Mouse (Mus musculus): Measurements from ENCODE around the gene Dmgdh. TPM values are rescaled to one million over a fixed set of nuclear protein-coding genes. Genes with fewer than 3 reads are reported as not detected.

The Dmgdh gene
- polyA plus RNA-seq, 1 experiment from 2014 or later: 0.14 TPM

DNA sequence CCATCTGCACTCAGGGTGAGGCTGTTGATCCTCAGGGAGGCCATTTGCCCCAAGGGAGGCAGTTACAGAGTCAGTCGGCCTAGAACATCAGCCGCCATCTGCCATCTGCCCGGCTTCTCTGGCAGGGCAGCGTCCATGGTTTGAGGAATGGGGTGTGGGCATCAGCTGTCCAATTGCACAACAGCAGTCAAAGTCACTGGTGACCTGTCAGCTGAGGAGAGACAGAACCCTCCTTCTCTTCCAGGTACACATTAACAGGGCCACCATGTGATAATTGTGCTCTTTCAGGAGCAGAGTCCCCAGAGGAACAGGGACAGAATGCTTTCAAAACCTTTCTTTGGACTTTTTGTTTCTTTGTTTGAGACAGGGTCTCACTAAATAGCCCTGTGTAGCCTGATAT is 1.9 kb upstream of the Dmgdh start:
- Histone ChIP-seq H3K4me3 (no peak overlapping the region), H3K27ac (replicated peaks) (no peak overlapping the region), H3K9me3 (no peaks in the 10 kb centered on the region), H3K9ac (replicated peaks) (no peak overlapping the region), H3K27me3 (peaks cover 10% of the 10 kb centered on the region), H3K4me1 (no peaks in the 10 kb centered on the region), H3K4me2 (replicated peaks) (no peak overlapping the region), H3K36me3 (no peaks in the 10 kb centered on the region)
- no peak for ATAC-seq (replicated peaks)
- 96% methylated on average over 4 of the region's 4 CpGs for WGBS

DNA sequence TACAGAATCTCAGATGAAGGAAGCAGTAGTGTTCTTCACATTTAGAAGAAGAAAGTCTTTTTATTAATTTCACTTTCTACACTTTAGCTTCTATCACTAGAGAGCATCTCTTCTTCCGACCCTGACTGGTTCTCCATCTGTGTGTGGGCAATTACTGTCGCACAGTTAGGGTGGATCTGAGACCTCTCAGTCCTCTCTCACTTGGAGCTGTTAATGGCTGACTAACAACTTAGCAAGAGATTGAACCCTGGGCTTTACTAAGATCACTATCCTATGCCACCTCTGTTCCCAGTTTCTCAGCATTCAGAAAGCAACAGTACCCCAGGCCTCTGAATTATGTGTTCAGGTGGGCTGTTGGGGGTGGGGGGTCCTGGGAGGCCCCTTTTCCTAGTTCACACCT is 937 bp upstream of the Dmgdh start:
- H3K27ac ChIP-seq (replicated peaks): no peak overlapping the region
- WGBS: 84% methylated on average over 2 of the region's 2 CpGs
- H3K4me3 ChIP-seq: no peak overlapping the region
- H3K9me3 ChIP-seq: no peaks in the 10 kb centered on the region
- H3K4me1 ChIP-seq: no peaks in the 10 kb centered on the region
- no peak for ATAC-seq (replicated peaks)
- H3K36me3 ChIP-seq: no peaks in the 10 kb centered on the region
- H3K9ac ChIP-seq (replicated peaks): no peak overlapping the region
- no peak overlapping the region for H3K4me2 ChIP-seq (replicated peaks)
- H3K27me3 ChIP-seq: peaks cover 10% of the 10 kb centered on the region

DNA sequence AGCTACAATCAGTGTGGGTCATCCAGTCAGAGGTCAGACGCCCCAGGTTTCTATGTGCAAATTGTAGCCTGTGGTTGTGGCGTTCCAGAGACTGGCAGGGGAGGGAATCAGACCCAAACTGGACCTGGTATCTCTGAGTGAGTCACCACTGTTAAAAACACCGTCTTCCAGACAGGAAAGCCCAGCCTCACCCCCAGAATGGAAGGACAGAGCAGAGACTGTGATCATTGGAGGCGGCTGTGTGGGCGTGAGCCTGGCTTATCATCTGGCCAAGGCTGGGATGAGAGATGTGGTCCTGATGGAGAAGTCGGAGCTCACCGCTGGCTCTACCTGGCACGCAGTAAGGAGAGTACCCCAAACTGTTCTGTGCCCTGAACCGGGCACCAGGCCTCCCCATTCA is 2.6 kb downstream of the Dmgdh start:
- peaks cover 10% of the 10 kb centered on the region for H3K27me3 ChIP-seq
- 76% methylated on average over 9 of the region's 9 CpGs for whole genome bisulfite sequencing
- H3K9ac ChIP-seq (replicated peaks): no peak overlapping the region
- H3K27ac ChIP-seq (replicated peaks): no peak overlapping the region
- H3K4me2 ChIP-seq (replicated peaks): no peak overlapping the region
- no peak overlapping the region for H3K4me3 ChIP-seq
- H3K4me1 ChIP-seq: no peaks in the 10 kb centered on the region
- ATAC-seq (replicated peaks): no peak
- no peaks in the 10 kb centered on the region for H3K9me3 ChIP-seq
- no peaks in the 10 kb centered on the region for H3K36me3 ChIP-seq

DNA sequence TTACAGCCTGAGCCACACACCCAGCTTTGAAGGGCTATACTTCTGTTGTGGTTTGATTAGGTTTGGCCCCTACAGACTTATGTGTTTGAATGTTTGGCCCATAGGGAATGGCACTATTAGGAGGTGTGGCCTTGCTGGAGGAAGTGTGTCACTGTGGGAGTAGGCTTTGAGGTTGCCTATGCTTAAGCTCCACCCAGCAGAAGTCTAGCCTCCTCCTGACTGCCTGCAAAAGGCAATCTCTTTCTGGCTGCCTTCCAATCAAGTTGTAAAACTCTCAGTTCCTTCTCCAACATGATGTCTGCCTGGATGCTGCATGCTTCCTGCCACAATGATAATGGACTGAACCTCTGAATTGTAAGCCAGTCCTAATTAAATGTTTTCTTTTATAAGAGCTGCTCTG is 9.1 kb downstream of the Dmgdh start:
- no peaks in the 10 kb centered on the region for H3K36me3 ChIP-seq
- no peaks in the 10 kb centered on the region for H3K9me3 ChIP-seq
- no peaks in the 10 kb centered on the region for H3K4me1 ChIP-seq
- no peaks in the 10 kb centered on the region for H3K27me3 ChIP-seq
- no peak overlapping the region for H3K4me2 ChIP-seq (replicated peaks)
- H3K27ac ChIP-seq (replicated peaks): no peak overlapping the region
- ATAC-seq (replicated peaks): no peak
- H3K9ac ChIP-seq (replicated peaks): no peak overlapping the region
- H3K4me3 ChIP-seq: no peak overlapping the region

DNA sequence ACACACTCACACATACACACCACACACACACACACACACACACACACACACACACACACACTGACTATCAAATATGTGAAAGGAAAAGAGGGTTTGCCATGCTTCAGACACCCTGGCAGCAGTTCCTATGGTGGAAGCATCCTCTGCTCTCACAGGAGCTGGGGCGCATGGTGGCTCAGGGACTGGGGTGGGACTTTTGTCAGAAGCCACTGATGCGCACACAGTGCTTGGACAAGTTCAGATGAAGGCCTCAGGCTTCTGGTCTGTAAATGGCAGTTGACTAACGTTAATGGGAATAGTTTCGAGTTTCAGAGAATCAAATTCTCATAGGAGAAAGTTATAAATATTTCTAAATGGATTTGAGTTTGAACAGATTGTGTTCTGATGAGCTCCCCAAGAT is 11.0 kb downstream of the Dmgdh start:
- H3K36me3 ChIP-seq: no peaks in the 10 kb centered on the region
- ATAC-seq (replicated peaks): no peak
- H3K4me2 ChIP-seq (replicated peaks): no peak overlapping the region
- H3K4me1 ChIP-seq: no peaks in the 10 kb centered on the region
- H3K9ac ChIP-seq (replicated peaks): no peak overlapping the region
- H3K9me3 ChIP-seq: no peaks in the 10 kb centered on the region
- 68% methylated on average over 4 of the region's 4 CpGs for WGBS
- no peak overlapping the region for H3K27ac ChIP-seq (replicated peaks)
- no peaks in the 10 kb centered on the region for H3K27me3 ChIP-seq
- no peak overlapping the region for H3K4me3 ChIP-seq

DNA sequence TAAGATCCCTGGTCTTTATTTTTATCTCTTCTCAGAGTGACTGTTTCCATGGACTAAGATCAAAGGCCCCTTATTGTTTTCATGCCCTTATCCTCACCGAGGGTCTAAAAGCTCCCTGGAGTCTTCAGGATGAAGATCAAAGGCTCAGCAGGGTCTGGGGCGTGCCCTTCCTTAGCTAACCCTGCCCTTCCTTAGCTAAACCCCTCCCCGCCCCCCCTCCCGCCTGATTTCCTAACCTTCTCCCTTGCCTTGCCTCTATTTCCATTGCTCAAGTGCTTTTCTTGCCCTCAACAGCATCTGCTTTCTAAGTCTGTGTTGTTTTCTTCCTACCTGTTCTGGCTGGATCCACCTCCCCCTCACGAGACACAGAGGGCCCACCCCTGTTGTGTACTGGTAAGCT is 13.1 kb downstream of the Dmgdh start:
- H3K9ac ChIP-seq (replicated peaks): no peak overlapping the region
- no peak overlapping the region for H3K4me2 ChIP-seq (replicated peaks)
- H3K9me3 ChIP-seq: no peaks in the 10 kb centered on the region
- no peaks in the 10 kb centered on the region for H3K4me1 ChIP-seq
- no peaks in the 10 kb centered on the region for H3K27me3 ChIP-seq
- no peak for ATAC-seq (replicated peaks)
- H3K36me3 ChIP-seq: no peaks in the 10 kb centered on the region
- 10% methylated on average over 5 of the region's 5 CpGs for WGBS
- no peak overlapping the region for H3K27ac ChIP-seq (replicated peaks)
- no peak overlapping the region for H3K4me3 ChIP-seq

DNA sequence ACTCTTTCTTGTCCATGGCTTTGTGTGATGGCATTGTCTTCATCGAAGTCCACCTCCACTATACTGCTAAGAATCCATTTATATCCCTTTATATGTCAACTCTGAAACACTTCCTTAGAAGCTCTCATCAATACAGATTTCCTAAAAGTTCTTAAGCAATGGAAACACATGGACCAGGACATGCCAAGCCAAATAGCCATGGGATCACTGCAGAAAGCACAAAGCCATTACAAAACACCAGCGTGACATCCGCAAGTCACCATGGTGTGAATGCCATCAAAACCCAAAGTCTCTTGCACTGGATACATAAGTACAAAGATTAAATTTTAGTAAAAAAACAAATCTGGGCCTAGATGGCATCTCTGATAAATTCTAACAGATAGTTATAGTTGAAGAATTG is 15.3 kb downstream of the Dmgdh start:
- Histone ChIP-seq H3K27me3 (no peaks in the 10 kb centered on the region), H3K27ac (replicated peaks) (no peak overlapping the region), H3K4me1 (no peaks in the 10 kb centered on the region), H3K4me2 (replicated peaks) (no peak overlapping the region), H3K9me3 (no peaks in the 10 kb centered on the region), H3K36me3 (no peaks in the 10 kb centered on the region), H3K4me3 (no peak overlapping the region), H3K9ac (replicated peaks) (no peak overlapping the region)
- WGBS: 93% methylated on average over 3 of the region's 3 CpGs
- ATAC-seq (replicated peaks): no peak

DNA sequence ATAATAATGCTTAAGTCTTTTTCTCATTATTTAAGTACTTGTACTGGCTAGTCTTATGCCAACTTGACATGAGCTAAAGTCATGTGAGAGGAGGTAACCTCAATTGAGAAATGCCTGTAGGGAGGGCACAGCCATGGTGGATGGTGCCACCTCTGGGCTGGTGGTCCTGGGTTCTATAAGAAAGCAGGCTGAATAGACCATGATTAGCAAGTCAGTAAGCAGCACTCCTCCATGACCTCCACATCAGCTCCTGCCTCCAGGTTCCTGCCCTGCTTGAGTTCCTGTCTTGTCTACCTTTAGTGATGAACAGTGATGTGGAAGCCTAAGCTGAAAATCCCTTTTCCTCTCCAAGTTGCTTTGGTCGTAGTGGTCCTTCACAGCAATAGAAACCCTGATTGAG is 16.6 kb downstream of the Dmgdh start:
- Histone ChIP-seq H3K9ac (replicated peaks) (no peak overlapping the region), H3K27me3 (no peaks in the 10 kb centered on the region), H3K9me3 (no peaks in the 10 kb centered on the region), H3K4me2 (replicated peaks) (no peak overlapping the region), H3K4me3 (no peak overlapping the region), H3K36me3 (no peaks in the 10 kb centered on the region), H3K4me1 (no peaks in the 10 kb centered on the region), H3K27ac (replicated peaks) (no peak overlapping the region)
- WGBS: 93% methylated on average over 1 of the region's 1 CpGs
- no peak for ATAC-seq (replicated peaks)

DNA sequence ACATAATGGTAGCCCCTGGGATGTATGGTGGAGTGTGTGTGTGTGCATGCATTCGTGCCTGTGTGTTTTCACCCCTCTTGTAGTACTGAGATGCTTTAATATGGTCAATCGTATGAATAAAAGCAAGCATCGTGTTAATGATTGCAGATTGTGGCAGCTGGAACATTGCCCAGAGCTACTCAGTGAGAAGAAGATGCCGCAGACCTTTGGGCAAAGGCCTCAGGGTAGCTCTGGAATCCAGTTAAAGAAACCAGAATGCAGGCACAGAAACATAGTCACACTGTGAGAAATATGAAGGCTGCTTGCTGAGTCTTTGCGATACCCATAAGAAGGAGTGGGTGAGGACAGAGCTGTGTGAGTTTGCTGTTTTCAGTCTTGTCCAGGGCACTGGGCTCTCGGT is 24.6 kb downstream of the Dmgdh start:
- Histone ChIP-seq H3K4me2 (replicated peaks) (no peak overlapping the region), H3K9me3 (no peaks in the 10 kb centered on the region), H3K4me3 (no peak overlapping the region), H3K36me3 (no peaks in the 10 kb centered on the region), H3K4me1 (no peaks in the 10 kb centered on the region; the same call in 1 of the 2 replicates), H3K27me3 (no peaks in the 10 kb centered on the region), H3K9ac (replicated peaks) (no peak overlapping the region), H3K27ac (replicated peaks) (no peak overlapping the region)
- 43% methylated on average over 6 of the region's 6 CpGs for whole genome bisulfite sequencing
- no peak for ATAC-seq (replicated peaks)

DNA sequence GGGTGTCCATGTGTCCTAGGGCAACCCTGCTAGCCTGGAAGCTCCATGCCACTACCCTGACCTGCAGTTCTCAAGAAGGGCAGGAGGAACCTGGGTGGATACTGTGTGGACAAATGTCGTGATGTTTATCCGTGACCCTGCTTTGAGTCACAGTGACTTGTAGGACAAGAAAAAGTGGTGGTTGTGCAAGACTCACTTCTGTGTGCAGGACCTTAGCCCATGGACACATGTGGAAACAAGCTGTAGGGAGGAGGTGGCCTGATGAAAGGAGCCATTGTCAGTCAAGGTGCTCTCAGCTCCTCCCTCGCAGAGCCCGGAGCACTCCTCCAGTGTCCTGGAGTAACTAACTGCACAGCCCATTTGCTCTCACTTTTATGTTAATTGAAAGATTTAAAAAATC is 31.5 kb downstream of the Dmgdh start:
- Histone ChIP-seq H3K27ac (replicated peaks) (no peak overlapping the region), H3K4me1 (no peaks in the 10 kb centered on the region), H3K9me3 (no peaks in the 10 kb centered on the region), H3K27me3 (no peaks in the 10 kb centered on the region), H3K4me3 (no peak overlapping the region), H3K9ac (replicated peaks) (no peak overlapping the region), H3K36me3 (no peaks in the 10 kb centered on the region), H3K4me2 (replicated peaks) (no peak overlapping the region)
- ATAC-seq (replicated peaks): no peak
- 85% methylated on average over 4 of the region's 4 CpGs for WGBS

DNA sequence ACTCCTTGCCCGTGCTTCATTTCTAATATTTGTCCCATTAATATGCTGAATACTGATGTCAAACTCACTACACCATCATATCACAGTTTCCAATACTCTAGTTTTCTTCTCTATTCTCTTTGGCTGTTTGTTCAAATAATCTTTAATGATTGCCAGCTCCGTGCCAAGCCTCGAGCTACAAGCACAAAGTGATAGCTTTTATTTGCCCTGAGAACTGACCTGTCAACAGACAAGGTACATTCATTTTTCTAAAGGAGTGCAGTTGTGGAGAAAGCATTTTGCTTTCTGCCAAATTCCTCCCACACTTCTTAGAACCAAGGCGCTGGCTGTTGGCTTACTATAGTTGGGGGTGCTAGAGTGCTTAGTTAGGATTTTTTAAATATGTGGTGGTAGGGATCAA is 33.0 kb downstream of the Dmgdh start:
- Histone ChIP-seq H3K27ac (replicated peaks) (no peak overlapping the region), H3K27me3 (no peaks in the 10 kb centered on the region), H3K9me3 (no peaks in the 10 kb centered on the region), H3K4me3 (no peak overlapping the region), H3K9ac (replicated peaks) (no peak overlapping the region), H3K36me3 (no peaks in the 10 kb centered on the region), H3K4me2 (replicated peaks) (no peak overlapping the region), H3K4me1 (no peaks in the 10 kb centered on the region)
- 83% methylated on average over 4 of the region's 4 CpGs for WGBS
- no peak for ATAC-seq (replicated peaks)

DNA sequence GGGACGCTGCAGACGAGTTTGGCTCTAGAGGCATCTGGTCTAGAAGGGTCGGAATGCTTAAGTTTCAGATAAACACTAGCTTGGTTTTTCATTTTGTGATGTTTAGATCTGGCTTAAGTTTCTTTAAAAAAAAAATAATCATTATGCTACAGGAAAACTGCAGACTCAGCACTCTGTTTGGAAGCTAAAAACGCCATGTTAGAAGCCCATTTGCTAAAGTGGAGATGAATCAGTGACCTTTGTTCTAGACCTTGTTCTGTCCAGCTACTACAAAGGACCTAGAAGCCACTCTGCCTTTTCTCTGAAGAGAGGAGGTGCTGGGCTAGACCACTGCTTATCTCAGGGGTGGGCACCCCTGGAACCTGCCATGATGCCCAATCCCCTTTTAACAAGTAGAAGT is 36.1 kb downstream of the Dmgdh start:
- H3K4me1 ChIP-seq: no peaks in the 10 kb centered on the region
- H3K36me3 ChIP-seq: no peaks in the 10 kb centered on the region
- H3K9ac ChIP-seq (replicated peaks): no peak overlapping the region
- no peak overlapping the region for H3K4me3 ChIP-seq
- no peak overlapping the region for H3K27ac ChIP-seq (replicated peaks)
- H3K4me2 ChIP-seq (replicated peaks): no peak overlapping the region
- no peak for ATAC-seq (replicated peaks)
- no peaks in the 10 kb centered on the region for H3K9me3 ChIP-seq
- 90% methylated on average over 4 of the region's 4 CpGs for WGBS
- no peaks in the 10 kb centered on the region for H3K27me3 ChIP-seq

DNA sequence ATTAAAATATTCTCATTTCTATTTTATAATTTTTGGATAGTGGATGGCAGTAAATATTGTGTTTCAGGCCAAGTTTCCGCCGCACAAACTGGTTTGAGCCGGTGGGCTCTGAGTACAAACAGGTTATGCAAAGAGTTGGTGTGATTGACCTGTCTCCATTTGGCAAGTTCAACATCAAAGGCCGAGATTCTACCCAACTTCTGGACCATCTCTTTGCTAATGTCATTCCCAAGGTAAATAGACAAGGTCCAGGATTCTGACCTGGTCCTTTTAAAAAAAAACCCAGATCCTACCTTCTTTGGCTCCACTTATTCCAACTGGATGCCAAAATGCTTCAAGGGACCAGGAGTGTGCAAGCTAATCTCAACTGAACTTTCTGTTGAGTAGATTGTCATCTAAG is 37.0 kb downstream of the Dmgdh start:
- no peak overlapping the region for H3K27ac ChIP-seq (replicated peaks)
- whole genome bisulfite sequencing: 93% methylated on average over 4 of the region's 4 CpGs

DNA sequence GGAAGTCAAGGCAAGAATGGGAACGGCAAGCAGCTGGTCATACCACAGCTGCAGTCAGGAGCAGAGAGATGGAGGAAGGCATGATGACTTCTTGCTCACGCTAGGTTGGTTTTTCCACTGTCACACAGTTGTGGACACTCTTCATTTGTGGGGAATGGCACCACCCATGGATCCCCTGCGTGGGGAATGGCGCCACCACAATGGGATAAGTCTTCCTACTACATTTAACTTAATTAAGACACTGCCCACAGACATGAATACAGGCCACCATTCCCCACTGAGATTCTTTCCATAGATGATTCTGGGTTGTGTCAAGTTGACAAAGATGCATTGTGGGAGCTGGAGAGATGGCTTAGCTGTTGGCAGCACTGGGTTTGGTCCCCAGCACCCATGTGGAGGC is 38.1 kb downstream of the Dmgdh start:
- Histone ChIP-seq H3K4me3 (no peak overlapping the region), H3K9ac (replicated peaks) (no peak overlapping the region), H3K36me3 (no peaks in the 10 kb centered on the region), H3K27me3 (no peaks in the 10 kb centered on the region), H3K4me2 (replicated peaks) (no peak overlapping the region), H3K27ac (replicated peaks) (no peak overlapping the region), H3K4me1 (no peaks in the 10 kb centered on the region), H3K9me3 (no peaks in the 10 kb centered on the region)
- no peak for ATAC-seq (replicated peaks)
- whole genome bisulfite sequencing: 95% methylated on average over 4 of the region's 4 CpGs

More for the DNA sequence above, 37.0 kb downstream of the Dmgdh start:
- Histone ChIP-seq H3K9ac (replicated peaks) (no peak overlapping the region), H3K27me3 (no peaks in the 10 kb centered on the region), H3K36me3 (no peaks in the 10 kb centered on the region), H3K4me3 (no peak overlapping the region), H3K4me1 (no peaks in the 10 kb centered on the region), H3K4me2 (replicated peaks) (no peak overlapping the region), H3K9me3 (no peaks in the 10 kb centered on the region)
- no peak for ATAC-seq (replicated peaks)

Measured in forebrain, embryonic 15.5 days (tissue).